Mouse (Mus musculus) c-Kit-positive CD71-positive TER-119-positive erythroid progenitor cells, embryonic 14.5 days (primary cell): ENCODE data around the gene Tanc1.
A peak's percentile ranks its signal among the peaks of the same experiment; 100 is the strongest.

Experiments used
- DNase-seq: peaks from one replicate; pipeline ENCODE4 v3.0.0-alpha.2; 2013; ENCODE audit warnings: low spot score

The Tanc1 gene

DNA sequence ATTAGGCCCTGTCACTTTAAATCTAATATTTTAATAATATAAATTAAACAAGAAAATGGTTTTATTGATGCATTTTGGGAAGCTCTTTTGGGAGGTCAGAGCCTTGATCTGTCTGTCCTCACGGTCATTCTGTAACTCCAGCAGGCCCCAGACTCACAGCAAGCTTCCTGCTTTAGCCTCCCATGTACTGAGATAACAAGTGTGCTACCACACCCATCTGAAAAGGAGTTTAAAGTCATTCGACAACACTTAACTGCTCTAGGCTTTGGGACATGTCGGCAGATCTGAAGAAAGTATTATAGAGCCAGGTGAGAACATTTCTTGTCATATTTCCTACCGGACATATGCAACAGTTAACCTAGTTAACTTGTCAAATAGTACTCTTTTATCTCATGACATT lies 69.3 kb downstream of the Tanc1 start:
- DNase-seq: no peak

DNA sequence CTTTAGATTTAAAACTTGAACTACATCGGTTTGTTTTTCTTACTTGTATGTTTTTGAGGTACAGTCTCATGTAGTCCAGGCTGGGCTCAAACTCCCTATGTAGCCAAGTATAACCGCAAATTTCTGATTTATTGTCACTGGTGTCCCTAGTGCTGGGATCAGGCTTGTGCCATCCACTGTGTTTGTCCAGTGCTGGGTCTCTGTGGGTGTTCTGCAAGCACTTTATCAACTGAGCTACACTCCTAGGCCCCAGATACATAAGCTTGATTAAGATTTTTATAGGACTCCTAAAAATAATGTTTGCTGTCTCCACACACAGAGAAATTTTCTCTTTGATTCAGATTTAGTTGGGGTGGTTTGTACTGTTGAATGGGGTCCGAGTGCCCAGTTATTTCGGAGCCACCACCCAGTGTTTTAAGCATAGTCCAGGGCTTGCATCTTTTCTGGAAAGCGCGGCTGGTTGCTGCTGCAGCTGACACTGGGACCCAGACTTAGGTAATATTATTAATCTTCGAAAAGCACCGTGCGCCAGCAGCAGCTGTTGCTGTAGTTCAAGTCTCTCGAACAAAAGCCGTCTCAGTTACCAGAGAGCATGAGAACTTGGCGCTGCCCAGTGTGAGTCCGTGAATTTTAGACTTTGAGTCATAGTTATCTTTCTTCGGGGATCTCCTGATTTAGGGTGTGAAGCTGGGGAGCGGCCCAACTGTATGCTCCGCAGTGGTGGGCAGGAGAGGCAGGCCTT lies 73.2 kb downstream of the Tanc1 start:
- DNase-seq: no peak

DNA sequence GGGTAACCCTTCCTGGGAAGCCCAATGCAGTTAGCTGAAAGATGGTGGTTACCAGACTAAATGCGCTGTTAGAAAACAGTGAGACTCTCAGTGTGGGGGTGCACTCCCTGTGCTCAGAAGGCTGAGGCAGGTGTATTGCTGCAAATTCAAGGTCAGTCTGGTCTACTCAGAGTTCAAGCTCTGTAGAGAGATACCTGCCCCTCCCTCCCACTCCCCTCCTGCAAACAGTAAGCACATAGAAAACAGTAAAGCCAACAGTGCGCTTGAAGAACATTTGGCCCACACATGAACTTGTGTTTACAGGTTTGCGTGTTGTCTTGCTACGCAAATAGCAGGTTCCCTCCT lies 73.7 kb downstream of the Tanc1 start:
- DNase-seq: no peak

DNA sequence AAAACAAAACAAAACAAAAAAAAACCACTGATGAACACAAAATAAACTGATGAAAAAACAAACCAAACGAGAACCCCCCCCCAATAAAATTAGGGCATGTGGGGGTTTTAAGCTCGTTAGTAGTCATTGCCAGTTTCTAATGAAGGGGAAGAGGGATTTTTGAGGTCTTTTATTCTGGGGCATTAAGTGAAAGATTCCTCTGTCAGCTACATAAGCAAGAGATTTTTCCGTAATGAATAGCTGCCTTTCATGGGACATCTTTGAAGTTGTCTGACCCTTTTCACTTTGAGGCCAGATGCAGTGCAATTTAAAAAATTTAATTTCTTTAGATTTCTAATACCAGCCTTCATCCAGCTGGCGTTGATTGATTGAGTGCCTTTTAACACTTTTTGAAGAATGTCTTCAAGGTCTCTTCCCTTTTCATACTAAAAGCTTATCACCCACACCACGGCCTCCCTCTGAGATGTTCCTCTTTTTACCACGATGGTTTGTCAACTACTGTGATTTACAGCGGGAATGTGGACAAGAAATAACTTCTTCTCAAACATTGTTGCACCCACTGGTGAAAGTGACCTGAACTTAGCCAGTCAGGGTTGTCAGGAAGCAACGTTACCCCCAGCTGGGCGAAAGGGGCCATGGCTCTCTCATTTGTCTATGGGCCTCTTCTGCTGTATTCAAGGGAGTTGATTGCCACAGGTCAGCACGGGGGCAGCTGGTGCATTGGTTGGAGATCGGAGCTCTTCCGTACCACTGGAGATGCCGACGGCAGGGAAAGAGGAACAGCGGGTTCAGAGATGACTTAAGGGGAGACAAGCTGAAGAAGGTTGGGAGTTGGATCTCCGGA lies 76.6 kb downstream of the Tanc1 start:
- no peak for DNase-seq

DNA sequence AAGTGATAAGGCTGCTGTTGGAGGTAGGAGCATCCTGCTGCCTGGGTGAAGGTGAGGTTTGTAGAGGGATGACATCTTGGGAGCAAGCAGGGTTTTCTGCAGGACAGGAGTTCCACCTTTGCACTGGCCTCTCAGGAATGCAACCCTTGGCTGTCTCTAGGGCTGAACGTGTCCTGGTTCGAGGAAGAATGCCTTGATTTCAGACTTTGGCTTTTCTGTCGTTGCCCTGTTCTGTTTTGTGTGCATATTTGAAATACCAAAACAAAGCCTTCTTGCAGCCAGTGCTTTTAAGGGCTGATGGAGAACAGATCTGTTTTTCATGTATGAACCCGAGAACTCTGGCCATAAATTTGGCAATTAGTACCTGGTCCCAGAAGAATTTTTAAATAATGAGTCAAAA lies 79.3 kb downstream of the Tanc1 start:
- no peak for DNase-seq

DNA sequence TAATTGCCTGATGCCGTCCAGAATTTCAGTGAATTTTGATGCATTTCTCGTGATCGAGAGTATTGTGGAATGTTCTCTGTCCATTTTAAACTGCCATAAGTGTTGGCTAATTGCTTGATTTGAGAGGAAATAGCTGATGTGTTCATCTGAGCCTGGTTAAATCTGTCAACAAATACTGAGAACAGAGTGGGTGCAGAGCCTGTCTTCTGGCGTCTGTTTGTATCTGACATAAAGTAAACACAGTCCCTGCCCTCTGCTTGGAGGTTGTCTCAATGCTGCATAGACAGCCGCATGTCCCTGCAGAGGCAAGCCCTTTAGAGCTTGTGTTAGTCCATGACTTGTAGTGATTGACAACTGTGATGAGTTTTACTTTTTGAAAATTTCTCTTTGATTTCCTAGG lies 81.6 kb downstream of the Tanc1 start:
- DNase-seq: no peak

DNA sequence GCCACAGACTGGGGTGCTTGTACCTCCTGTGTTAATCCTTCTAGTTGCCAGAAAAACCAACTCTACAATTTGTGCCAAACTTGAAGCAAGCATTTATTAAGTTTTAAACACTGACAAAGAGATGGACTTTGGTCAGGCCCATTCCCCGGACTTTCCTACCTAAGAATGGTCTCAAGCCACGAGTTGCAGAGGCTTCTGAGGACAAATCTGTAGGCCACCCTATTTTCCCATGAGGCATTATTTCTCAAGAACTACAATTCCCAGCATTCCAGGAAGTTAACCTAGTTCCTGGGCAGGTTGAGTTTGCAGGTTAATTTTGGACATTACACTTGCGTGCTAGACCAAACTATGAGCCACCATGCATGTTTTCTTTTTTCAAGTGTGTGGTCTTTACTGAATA lies 85.3 kb downstream of the Tanc1 start:
- no peak for DNase-seq

DNA sequence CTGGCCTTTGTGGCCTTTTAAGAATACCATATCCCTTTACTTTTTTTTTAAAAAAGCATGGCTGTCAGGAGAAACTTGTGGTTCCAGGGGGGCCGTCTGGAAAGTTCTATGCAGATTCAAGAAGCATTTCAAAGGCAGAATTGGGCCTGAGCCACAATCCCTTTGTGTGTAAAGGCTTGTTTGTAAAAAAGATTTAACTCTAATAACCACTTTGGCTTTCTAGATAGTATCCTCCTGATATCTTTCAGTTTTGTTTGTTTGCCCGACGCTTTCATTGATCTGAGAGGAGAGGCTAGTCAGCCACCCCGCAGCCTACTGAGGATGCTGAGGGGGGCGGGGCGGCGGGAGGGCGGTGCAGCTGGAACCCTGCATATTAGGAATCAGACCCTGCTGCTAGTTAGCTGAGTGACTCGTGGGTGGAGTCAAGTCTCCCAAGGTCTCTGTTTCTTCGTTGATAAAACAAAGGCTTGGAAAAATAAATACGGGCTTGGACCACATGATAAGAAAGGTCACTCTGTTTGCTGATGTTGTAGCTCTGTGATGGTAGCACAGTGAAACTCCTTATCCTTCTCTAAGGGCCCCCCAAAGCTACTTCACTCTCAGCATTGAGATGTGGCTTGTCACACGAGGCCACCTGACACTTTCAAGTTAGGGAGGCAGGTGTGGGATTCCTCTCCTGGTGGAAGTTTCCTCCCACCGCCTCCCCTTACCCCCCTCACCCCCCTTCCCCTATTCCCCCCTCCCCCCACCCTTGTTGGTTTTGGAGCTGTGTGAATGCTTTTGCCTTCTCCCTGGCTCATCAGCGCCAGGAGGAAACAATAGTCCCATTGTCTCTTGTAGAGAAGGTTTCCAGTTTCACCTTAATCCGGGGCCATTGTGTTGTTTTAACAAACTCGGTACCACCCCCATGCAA lies 86.1 kb downstream of the Tanc1 start:
- peak; percentile 4 for DNase-seq

DNA sequence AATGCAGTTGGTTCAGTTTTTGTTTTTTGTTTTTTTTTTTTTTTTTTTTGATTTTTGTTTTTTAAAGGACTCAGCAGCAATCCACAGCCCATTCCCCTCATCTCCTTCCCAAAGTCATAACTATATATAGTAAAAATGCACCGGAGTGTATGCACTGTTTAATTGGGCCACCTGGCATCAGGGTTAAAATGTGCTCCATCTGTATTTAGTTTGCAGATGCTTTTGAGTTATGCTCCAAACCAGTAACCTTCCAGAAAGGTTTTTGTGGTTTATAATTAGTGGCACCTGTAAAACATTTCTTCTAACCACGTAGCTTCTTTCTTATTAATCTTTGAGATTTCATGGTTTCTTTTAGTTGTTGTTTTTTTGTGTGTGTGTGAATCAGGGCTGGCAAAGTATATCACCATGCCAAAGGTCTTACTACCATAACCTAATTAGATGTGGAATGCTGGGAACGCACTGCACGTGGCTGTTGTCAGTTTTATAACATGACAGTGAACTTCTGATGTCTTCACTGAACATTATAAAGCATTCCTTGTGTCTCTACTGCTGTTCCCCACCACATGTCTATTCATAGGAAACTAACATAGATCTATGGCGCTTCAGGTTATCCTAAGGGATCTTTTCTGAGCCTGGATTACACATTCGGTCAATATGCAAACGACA lies 86.9 kb downstream of the Tanc1 start:
- DNase-seq: no peak

DNA sequence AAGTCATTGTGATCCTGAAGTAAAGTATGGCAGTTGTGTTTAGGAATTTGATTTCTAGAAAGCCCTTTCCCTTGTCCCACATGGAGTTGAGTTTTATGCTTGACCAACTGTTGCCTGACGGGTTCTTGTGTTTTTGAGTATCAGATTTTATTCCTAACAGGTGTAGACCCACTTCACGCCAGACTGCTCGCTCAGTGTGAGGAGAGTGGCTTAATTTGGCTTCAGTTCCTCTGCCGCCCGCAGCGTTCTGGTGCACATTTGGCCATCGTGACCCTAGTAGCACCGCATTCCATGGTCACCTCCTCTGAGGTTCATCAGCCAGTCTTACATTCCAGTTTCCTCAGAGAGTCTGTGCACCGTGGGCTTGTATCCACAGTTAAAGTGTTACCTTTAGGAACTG lies 88.1 kb downstream of the Tanc1 start:
- DNase-seq: no peak

DNA sequence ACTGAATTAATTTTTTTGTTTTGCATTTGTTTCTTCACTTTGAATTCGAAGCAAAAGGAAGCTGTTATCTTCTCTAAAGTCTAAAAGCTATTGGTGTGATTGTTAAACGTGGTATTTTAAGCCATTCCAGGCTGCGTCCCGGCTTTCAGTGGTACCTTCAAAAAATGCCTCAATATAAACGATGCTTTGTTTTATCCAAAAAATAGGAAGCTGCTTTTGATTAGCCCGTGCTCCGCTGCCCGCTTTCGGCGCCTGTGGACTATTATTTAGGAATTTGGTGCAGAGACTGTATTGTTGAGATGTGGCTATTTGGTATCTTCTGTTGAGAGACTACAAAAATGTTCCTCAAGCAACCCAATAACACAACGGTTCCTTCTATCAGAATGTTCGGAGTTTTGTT lies 93.4 kb downstream of the Tanc1 start:
- DNase-seq: no peak

DNA sequence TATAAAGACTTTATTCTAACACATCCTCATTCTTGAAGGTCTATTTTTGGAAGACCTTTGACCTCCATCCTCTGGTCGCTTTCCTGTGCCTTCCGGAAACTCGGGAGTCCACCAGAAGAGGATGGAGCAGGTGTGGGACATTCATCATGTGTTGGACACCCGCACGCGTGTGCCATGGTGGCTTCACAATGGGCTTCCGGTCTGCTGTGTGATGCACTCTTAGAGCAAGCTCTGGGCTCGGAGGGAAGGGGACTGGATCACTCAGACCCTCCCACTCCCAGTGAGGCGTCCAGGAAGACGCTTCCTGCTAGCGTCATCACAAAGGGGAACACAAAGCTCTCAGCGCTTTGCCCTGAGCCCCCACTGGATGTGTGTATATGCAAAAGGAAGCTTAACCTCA lies 95.0 kb downstream of the Tanc1 start:
- DNase-seq: no peak

DNA sequence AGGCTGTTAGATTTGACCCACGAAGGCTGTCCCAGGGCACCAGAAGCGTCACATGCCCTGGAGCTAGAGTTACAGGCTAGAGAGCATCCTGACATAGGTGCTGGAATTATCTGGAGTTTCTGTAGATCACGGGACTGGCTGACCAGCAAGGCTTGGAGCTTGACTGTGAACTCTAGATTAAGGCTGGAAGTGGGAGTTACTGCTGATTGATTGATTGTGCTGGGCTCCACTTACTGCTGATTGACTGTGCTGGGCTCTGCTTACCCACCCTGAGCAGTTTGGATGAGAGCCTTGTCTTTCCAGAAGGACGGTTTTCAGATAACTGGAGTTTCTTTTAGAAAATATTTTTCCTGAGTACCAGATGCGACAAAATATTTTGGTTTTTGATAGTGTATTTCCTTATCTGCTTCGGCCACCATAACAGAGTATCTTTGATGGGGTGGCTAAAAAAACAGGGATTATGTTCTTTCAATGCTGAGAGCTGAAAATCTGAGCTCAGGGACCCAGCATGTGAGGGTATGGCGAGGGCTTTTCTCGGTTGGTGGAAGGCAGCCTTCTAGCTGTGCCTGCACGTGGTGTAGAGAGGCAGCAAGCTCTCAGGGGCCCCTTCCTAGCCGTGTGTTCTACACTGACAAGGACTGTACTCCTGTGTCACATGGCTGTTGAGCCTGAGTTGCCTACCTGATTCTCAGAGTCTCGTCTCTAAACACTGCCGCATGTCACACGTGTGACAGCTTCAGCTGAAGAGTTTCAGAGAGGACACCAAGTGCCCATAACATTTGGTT lies 96.3 kb downstream of the Tanc1 start:
- no peak for DNase-seq

DNA sequence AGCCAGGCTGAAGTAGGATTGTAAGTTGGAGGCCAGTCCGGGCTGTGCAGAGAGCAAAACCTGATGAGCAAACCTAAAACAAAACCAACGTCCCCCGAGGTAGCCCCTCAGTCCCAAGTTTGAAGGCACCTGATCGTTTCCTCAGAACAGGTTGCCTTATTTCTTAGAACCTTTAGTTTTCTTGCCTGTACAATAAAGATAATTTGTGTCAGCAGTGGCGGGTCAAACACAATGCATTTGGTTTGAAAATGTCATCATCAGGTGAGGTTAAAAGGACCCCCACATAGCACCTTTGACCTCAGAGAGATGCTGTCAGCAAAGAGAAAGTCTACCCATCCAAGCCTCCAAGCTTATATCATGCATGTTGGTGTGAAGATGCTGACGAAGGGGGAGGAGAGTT lies 98.9 kb downstream of the Tanc1 start:
- no peak for DNase-seq

DNA sequence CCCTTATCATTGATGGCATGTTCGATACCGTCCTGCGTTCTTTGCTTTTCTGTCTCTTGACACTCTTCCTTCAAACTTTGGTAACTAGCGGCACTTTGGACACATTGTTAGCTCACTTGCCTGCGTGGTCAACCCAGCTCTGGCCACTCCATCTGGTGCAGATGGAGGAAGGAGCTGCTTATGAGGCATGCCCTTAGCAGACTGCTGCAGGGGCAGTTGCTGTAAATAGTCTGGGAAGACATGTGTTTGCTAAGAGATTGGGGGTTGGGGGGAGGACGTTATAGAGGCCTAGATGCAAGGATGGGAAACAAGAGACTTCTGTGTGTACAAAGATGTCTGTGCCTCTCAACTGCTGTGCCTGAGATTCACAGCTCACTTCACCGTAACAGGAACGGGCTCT lies 100.2 kb downstream of the Tanc1 start:
- DNase-seq: no peak

DNA sequence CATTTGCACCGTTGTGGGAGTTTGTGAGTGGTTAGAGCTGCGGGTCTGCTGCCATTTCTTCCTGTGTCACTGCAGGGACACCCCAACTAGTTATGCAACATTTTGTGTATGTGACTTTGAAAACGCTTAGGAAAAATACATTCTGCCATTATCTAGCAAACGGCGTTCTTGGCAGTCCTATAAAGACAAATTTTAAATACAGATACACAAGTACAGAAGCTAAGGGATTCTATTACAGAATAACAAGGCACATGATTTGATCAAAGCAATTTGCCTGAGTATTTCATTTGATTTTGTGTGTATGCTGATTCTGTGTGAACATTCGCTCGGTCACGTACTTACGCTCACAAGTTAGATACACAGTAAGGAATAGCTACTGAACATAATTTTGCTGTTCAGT lies 100.6 kb downstream of the Tanc1 start:
- no peak for DNase-seq

DNA sequence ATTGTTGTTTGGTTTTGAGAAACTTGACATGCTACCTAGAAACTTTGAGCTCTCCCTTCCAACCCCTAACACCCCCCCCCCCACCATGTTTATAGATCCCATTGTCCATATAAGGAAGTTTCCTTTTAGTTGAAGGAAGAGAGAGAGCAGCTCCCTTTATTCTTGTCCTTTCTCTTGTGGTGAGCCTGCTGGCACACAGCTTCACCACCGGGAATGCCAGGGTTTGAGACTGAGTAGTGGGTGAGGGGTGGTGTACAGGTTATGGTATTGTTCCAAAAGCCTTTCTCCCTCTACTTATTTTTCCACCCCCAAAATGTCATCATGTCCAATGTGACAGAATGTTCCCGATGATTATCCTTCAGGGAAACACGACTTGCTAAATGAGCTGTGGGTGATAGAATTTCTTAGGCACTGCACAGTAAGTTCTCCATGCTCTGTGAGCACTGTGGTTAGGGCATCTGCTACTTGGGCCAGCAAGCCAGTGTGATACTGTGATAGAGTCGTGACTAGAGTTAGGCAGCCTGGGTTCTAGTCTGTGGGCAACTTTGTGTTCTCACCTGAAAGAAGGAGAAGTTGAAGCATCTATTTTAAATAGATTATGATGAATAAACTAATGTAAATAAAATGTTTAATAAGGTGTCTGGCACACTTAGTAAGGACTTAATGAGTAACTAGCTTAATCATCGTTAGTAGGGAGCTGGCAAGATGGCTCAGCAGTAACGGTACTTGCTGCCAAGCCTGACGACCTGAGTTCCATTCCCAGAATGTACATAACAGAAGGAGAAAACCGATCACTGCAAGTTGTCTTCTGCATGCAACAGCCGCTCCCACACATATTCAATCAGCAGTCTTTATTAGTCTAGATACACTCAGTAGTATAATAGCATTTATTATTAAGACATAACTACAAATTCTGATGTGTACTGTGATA lies 102.0 kb downstream of the Tanc1 start:
- no peak for DNase-seq

DNA sequence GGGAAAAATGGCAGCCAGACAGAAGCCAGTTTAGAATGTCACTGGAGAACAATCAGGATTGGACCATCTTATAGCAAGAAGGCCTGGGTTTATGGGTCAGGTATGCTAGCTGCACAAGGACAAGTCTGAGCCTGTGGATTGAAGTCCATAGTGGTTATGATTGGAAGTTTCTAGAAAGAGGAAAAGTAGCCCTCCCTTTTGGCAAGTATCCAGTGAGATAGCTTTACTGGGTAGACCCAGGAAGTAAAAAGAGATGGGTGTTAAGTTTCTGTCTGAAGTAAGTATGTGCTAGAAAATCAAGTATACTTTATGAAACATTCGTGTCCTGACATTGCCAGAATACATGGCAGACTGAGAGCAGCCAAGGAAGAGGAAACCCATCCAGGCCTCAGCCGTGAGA lies 103.2 kb downstream of the Tanc1 start:
- DNase-seq: no peak

DNA sequence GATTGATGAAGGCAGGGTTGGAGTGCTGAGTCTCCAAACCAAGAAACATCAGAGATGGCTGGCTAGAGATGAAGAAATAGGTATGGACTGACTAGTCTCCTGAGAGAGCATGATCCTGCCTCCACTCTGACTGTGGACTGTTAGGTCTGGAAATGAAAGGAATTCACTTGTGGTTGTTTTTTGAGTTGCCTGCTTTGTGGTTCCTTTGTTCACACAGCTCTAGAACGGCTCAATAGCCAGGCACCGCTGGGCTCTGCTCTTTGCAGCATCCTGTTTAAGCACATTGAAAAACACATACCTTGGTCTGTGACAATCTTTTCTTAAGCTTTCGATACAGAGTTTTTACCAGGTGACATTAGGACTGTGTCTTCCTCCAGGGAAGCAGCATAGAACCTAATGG lies 104.6 kb downstream of the Tanc1 start:
- no peak for DNase-seq

DNA sequence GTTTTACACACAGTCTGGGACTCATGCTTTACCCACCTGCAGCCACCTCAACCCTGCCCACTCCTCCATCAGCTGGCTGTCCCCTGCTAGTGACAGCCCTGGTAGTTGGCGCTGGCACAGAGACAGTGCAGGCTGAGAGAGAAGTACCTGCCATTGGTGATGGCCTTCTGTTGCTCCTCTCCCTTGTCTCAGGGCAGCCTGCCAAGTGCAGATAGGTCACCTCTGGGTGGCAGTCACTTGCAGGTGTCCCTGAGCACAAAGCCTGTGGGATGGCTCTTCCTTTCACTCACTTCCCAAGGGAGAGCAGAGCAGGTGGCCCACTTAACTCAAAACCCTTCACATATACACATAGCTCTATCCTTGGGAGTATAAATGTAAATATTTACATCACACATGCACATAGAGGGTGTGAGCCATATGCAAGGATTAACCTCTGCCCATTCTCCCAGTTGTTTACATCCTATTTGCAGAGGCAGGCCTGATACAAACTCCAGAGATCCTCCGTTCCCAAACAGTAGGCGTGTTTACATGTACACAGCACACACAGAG lies 106.0 kb downstream of the Tanc1 start:
- no peak for DNase-seq
